In genomic region chr2:163016916-163017743, GRCm38 (mm10) we compare ENCODE assay signal across 8 mouse cellular contexts. TPM values are rescaled to one million over a fixed set of nuclear protein-coding genes. Genes with fewer than 3 reads are reported as not detected.
DNase-seq lines count a peak whose midpoint lies in the region; ATAC-seq and TF ChIP-seq lines count a peak whose summit lies in the region.

Gene Ift52, plus strand, starts transcription at chr2:163017354.

- H3K27ac ChIP-seq in heart, embryonic 12.5 days (ENCODE audit: poor library complexity, severe bottlenecking), result 0 out of 2 replicates have a peak within 1 kb of the TSS, but pooled peaks have one; percentile 2
- H3K27ac ChIP-seq in kidney, postnatal 0 days, result peak within 1 kb of the TSS; percentile 79
- H3K27ac ChIP-seq in liver, embryonic 11.5 days (ENCODE audit: low read depth, low read length), result peak within 1 kb of the TSS; percentile 28; the same call in 1 of the 2 replicates
- H3K27ac ChIP-seq in stomach, embryonic 14.5 days (ENCODE audit: low read length), result peak within 1 kb of the TSS; percentile 74

- WGBS in heart, embryonic 12.5 days, result under 1% methylated on average over 57 of the region's 57 CpGs
- under 1% methylated on average over 57 of the region's 57 CpGs for WGBS in kidney, postnatal 0 days
- under 1% methylated on average over 57 of the region's 57 CpGs for WGBS in liver, embryonic 11.5 days
- WGBS in stomach, embryonic 14.5 days, result under 1% methylated on average over 57 of the region's 57 CpGs

- H3K9me3 ChIP-seq in heart, embryonic 12.5 days (replicated peaks), result no peaks in the 10 kb centered on the region
- H3K9me3 ChIP-seq in kidney, postnatal 0 days (replicated peaks; ENCODE audit: low read length), result no peaks in the 10 kb centered on the region
- H3K9me3 ChIP-seq in liver, embryonic 11.5 days (ENCODE audit: control insufficient read depth, low read length), result no peaks in the 10 kb centered on the region
- no peaks in the 10 kb centered on the region for H3K9me3 ChIP-seq in stomach, embryonic 14.5 days (ENCODE audit: control insufficient read depth, low read depth, low read length)

- ATAC-seq in erythroid progenitor cell, adult 5-6 weeks (replicated peaks; ENCODE audit: low FRiP score, poor library complexity, severe bottlenecking), result peak; percentile 99
- peak; percentile 96 for ATAC-seq in heart, embryonic 12.5 days (ENCODE audit: insufficient number of reproducible peaks, low FRiP score)
- ATAC-seq in kidney, postnatal 0 days (replicated peaks; ENCODE audit: low FRiP score, low read depth), result peak; percentile 96
- peak; percentile 95 for ATAC-seq in liver, embryonic 11.5 days (replicated peaks; ENCODE audit: low FRiP score)
- ATAC-seq in stomach, embryonic 14.5 days (ENCODE audit: insufficient number of reproducible peaks, insufficient read depth, low FRiP score, low read depth), result peak; percentile 97

- no peaks in the 10 kb centered on the region for H3K36me3 ChIP-seq in heart, embryonic 12.5 days
- H3K36me3 ChIP-seq in kidney, postnatal 0 days (ENCODE audit: insufficient read depth, low read length), result no peaks in the 10 kb centered on the region
- H3K36me3 ChIP-seq in liver, embryonic 11.5 days (ENCODE audit: control insufficient read depth, insufficient read depth, low read length), result no peaks in the 10 kb centered on the region
- H3K36me3 ChIP-seq in stomach, embryonic 14.5 days (ENCODE audit: control insufficient read depth, insufficient read depth, low read length), result no peaks in the 10 kb centered on the region

- H3K4me1 ChIP-seq in heart, embryonic 12.5 days (replicated peaks), result peaks cover 9% of the 10 kb centered on the region
- peaks cover 6% of the 10 kb centered on the region; the same call in 1 of the 2 replicates for H3K4me1 ChIP-seq in kidney, postnatal 0 days (replicated peaks; ENCODE audit: insufficient read depth, low read length)
- H3K4me1 ChIP-seq in liver, embryonic 11.5 days (replicated peaks; ENCODE audit: control insufficient read depth, insufficient read depth, low read length), result peaks cover 7% of the 10 kb centered on the region
- no peaks in the 10 kb centered on the region for H3K4me1 ChIP-seq in stomach, embryonic 14.5 days (ENCODE audit: control insufficient read depth, insufficient read depth, low read length)

- peak; percentile 93 for DNase-seq in CD4-positive helper T cell, adult 2 months (ENCODE audit: low read depth, low spot score)
- peak; percentile 83 for DNase-seq in brain, embryonic 18.5 days (ENCODE audit: low read depth, low spot score)
- DNase-seq in kidney, postnatal 0 days (ENCODE audit: low spot score), result peak; percentile 88
- peak; percentile 92 for DNase-seq in liver, embryonic 11.5 days (ENCODE audit: low spot score)
- DNase-seq in naive thymus-derived CD4-positive, alpha-beta T cell, adult 2 months (ENCODE audit: low read depth), result peak; percentile 93

- H3K27me3 ChIP-seq in heart, embryonic 12.5 days (replicated peaks), result no peaks in the 10 kb centered on the region
- no peaks in the 10 kb centered on the region for H3K27me3 ChIP-seq in kidney, postnatal 0 days (ENCODE audit: insufficient read depth, low read length)
- no peaks in the 10 kb centered on the region for H3K27me3 ChIP-seq in liver, embryonic 11.5 days (replicated peaks; ENCODE audit: control insufficient read depth, insufficient read depth, low read length)
- H3K27me3 ChIP-seq in stomach, embryonic 14.5 days (ENCODE audit: control insufficient read depth, insufficient read depth, low read length), result no peaks in the 10 kb centered on the region

- peak within 1 kb of the TSS; percentile 85 for H3K9ac ChIP-seq in heart, embryonic 12.5 days
- peak within 1 kb of the TSS; percentile 93 for H3K9ac ChIP-seq in kidney, postnatal 0 days (ENCODE audit: low read depth, low read length)
- H3K9ac ChIP-seq in liver, embryonic 11.5 days (ENCODE audit: low read depth, low read length), result peak within 1 kb of the TSS; percentile 81
- peak within 1 kb of the TSS; percentile 63 for H3K9ac ChIP-seq in stomach, embryonic 14.5 days (replicated peaks; ENCODE audit: low read depth, low read length)

- peak within 1 kb of the TSS; percentile 65 for H3K4me2 ChIP-seq in heart, embryonic 12.5 days
- H3K4me2 ChIP-seq in kidney, postnatal 0 days (ENCODE audit: low read length), result peak within 1 kb of the TSS; percentile 67
- peak within 1 kb of the TSS; percentile 74 for H3K4me2 ChIP-seq in liver, embryonic 11.5 days
- peak within 1 kb of the TSS; percentile 58 for H3K4me2 ChIP-seq in stomach, embryonic 14.5 days (replicated peaks; ENCODE audit: low read depth, low read length)

- TF ChIP-seq CTCF in kidney, postnatal 0 days (IDR thresholded peaks at IDR 0.05; ENCODE audit: low read depth), result no peak

- H3K4me3 ChIP-seq in heart, embryonic 12.5 days, result peak within 1 kb of the TSS; percentile 88
- peak within 1 kb of the TSS; percentile 90 for H3K4me3 ChIP-seq in kidney, postnatal 0 days (replicated peaks; ENCODE audit: low read depth, low read length)
- H3K4me3 ChIP-seq in liver, embryonic 11.5 days (ENCODE audit: low read depth, low read length), result peak within 1 kb of the TSS; percentile 94
- H3K4me3 ChIP-seq in stomach, embryonic 14.5 days (ENCODE audit: low read depth, low read length), result peak within 1 kb of the TSS; percentile 86

RNA-seq across cellular contexts. Expression of gene Ift52, which starts in this region (rescaled TPM):
- total RNA-seq in erythroid progenitor cell, adult 5-6 weeks (2015; ENCODE audit: low replicate concordance), result 9.2 and 9.7 TPM in 2 replicates
- 7.6 and 12.3 TPM in 2 replicates for total RNA-seq in erythroid progenitor cell, adult 5-6 weeks (2017; ENCODE audit: low replicate concordance)
- polyA plus RNA-seq in heart, embryonic 12.5 days (2016; fragmentation: Nextera tagmentation; extraction: Ambion mirVana), result 41.4 and 41.7 TPM in 2 replicates
- polyA plus RNA-seq in kidney, postnatal 0 days (2015; fragmentation: Nextera tagmentation; extraction: Ambion mirVana), result 52.3 and 53.5 TPM in 2 replicates
- polyA plus RNA-seq in liver, embryonic 11.5 days (2014; fragmentation: Nextera tagmentation; extraction: Ambion mirVana), result 43.0 and 44.8 TPM in 2 replicates
- 50.7 and 53.5 TPM in 2 replicates for polyA plus RNA-seq in stomach, embryonic 14.5 days (2014; fragmentation: Nextera tagmentation; extraction: Ambion mirVana)

Comparison
In these comparisons a context has a peak if more than half of its experiments do, and no peak if none do; other contexts are left out.
1. Peak in every context shown above with its lines: DNase-seq, ATAC-seq, H3K4me3 ChIP-seq and H3K27ac ChIP-seq.
2. H3K27ac ChIP-seq: peak in every context shown above with its lines; median percentile 79 in kidney, postnatal 0 days; 74 in stomach, embryonic 14.5 days; 28 in liver, embryonic 11.5 days; 2 in heart, embryonic 12.5 days.